Mouse (Mus musculus): ENCODE results near the gene Creb5. TPM values are rescaled to one million over a fixed set of nuclear protein-coding genes. Genes with fewer than 3 reads are reported as not detected.

Gene Creb5
- polyA plus RNA-seq, 1 experiment: not detected

DNA sequence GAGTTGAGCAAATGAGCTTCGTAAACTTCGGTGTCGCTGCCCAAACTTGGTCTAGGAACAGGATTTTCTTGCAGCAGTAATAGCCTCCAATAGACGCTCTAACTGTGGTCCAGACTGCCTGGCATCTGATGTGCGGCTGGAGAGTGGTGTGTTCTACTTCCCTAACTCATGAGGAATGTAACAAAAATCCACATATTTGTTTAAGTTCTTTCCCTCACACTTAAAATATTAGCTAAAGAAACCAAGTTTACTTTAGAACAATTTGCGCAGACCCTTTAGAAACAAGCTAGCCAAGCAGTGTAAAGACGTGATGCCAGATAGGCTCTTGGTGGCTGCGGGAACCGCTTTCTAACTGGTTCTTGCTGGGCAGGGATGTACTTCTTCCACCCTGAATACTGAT lies 428.9 kb downstream of the Creb5 start:
- TF ChIP-seq GATA1 (IDR thresholded peaks at IDR 0.05; ENCODE audit: low read length): no peak

DNA sequence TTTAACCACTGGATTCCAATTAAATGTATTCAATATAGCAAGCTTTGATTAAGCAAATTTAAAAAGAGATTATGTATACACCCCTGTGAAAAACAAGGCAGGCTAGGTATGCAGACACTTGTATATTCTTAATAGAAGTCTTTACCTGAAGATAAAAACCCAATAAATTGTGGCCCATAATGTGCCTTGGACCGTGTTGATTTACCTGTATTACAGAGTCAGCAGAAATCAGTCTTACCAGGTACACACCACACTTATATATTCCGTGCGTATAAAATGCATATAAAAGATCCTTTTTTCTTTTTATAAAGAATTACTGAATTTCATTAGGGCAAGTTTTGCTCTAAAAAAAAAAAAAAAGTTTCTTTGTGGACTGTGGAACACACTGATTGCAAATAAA lies 432.9 kb downstream of the Creb5 start:
- TF ChIP-seq GATA1 (IDR thresholded peaks at IDR 0.05; ENCODE audit: low read length): no peak

DNA sequence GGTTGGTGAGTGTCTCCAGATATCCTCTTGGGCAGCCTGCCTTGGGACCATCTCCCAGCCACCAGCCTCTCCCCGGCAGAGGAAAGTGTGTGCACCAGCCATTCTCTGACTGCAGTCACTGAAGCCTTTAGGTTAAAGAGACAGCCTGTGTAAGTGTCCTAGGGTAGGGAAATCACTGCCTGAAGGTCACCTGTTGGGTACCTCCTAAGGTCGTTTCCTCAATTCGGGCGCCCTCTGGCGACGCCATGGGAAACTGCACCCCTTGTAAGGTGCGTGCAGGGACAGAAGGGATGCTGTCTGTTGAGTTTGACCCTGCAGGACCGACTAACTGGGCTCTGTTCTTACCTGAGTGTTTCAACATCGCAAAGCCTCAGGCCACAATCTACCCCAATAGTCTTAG lies 434.5 kb downstream of the Creb5 start:
- TF ChIP-seq GATA1 (IDR thresholded peaks at IDR 0.05; ENCODE audit: low read length): no peak

GRCm38 (mm10) chr6:53722694-53723093 lies 435.6 kb downstream of the Creb5 start:
- no peak for TF ChIP-seq GATA1 (IDR thresholded peaks at IDR 0.05; ENCODE audit: low read length)

GRCm38 (mm10) chr6:53730487-53730886 lies 443.4 kb downstream of the Creb5 start:
- TF ChIP-seq GATA1 (IDR thresholded peaks at IDR 0.05; ENCODE audit: low read length): no peak

DNA sequence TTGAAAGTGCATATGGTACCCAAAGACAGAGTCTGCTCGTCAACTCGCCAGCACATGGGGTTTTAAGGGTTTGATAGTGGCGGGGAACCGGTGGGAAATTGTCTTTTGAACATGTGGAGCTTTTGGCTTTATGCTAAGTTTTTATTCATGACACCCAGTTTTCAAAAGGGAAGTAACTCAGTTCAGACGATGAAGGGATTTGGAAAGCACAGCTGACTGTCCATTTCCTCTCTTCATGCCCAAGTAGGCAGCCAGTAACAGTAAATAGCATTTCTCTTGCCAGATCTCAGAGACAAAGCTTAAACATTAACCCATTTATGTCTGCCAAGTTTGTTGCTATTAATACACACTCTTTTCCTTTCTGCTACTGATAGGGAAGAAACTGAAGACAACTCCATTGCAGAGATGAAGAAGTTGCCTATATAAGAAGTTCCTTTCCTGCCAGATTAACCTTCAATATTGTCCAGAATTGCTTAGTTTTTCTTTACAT lies 444.0 kb downstream of the Creb5 start:
- TF ChIP-seq GATA1 (IDR thresholded peaks at IDR 0.05; ENCODE audit: low read length): no peak

DNA sequence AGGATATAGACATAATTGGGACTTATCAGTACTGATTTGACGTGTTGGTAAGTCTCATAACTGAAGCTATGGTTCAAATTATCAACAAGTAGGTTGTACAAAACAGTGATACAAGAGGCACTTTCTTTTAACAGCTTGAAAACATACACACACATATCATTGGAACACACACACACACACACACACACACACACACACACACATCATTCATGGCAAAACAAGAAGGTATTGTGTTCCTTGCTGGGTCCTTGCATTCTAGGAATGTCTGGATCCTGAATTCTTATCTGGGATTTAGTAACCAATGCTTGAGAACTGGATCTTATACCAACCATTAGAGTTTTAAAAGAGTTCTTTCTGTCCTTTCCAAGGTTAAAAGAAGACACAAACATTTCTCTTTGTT lies 446.5 kb downstream of the Creb5 start:
- TF ChIP-seq GATA1 (IDR thresholded peaks at IDR 0.05; ENCODE audit: low read length): no peak

GRCm38 (mm10) chr6:53733999-53734398 lies 446.9 kb downstream of the Creb5 start:
- no peak for TF ChIP-seq GATA1 (IDR thresholded peaks at IDR 0.05; ENCODE audit: low read length)

GRCm38 (mm10) chr6:53735696-53736095 lies 448.6 kb downstream of the Creb5 start:
- no peak for TF ChIP-seq GATA1 (IDR thresholded peaks at IDR 0.05; ENCODE audit: low read length)

- TF ChIP-seq GATA1 (IDR thresholded peaks at IDR 0.05; ENCODE audit: low read length): no peak
Measured at GRCm38 (mm10) chr6:53738206-53738605, 451.1 kb downstream of the Creb5 start.

DNA sequence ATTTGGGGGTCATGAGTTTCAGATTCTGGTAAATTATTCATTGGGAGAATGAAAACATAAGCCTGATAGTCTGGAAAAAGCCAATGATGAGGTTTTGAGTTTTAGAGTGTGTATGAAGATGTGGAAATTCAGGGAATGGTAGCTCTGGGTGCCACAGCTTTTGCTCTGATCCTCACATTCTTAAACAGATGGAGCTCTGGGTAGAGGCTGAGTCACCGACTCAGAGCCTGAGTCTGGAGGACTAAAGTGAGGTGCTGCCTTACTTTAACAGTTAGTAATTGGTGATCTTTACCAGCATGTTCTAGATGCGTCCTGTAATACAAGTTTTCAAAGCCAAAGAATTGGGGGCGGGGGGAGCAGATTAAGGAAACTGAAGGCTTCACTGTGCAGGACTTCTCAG lies 454.2 kb downstream of the Creb5 start:
- TF ChIP-seq GATA1 (IDR thresholded peaks at IDR 0.05; ENCODE audit: low read length): no peak

Other genes with a start within 250 kb of the Creb5 start
- not detected in 2 replicates for gene Jazf1, start 218.6 kb upstream of the Creb5 start, polyA plus RNA-seq (2012)